9 mouse cellular contexts compared by ENCODE assay signal in the genomic region with DNA sequence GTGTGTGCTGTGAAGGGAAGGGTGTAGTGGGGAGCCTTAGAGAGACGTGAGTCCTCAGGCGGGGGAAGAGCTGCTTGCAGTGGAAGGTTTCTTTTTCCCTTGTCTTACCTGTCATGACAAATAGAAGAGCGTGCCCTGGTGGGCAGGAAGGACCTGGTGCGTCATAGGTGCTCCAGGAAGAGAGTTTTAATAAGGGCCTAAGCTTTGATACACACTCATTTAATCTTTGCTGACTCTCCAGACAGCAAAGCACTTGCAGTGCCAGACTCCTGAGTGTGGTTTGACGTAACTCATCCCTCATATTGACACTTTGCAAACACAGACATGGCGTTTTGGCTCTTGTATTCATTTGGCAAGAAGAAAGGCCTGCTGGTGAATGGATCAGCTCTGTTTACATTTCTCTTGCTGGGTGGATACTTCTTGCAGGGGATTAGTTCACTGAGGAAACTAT. TPM values are rescaled to one million over a fixed set of nuclear protein-coding genes. Genes with fewer than 3 reads are reported as not detected.
DNase-seq lines count a peak whose midpoint lies in the region; ATAC-seq and TF ChIP-seq lines count a peak whose summit lies in the region.
"Had no signal": no experiment of that assay in that cellular context is flagged by ENCODE, and none has a peak within 500 bp of the region (broad histone marks: within the 10 kb centered on the region; RNA-seq: fewer than 3 reads in every experiment).

No protein-coding gene starts in this region.

- no peak for TF ChIP-seq CTCF in liver, postnatal 0 days (IDR thresholded peaks at IDR 0.05; ENCODE audit: low read depth)

- peak; percentile 79 for ATAC-seq in liver, postnatal 0 days

- no peak overlapping the region for H3K4me3 ChIP-seq in liver, postnatal 0 days (ENCODE audit: low read depth, low read length)
- H3K4me3 ChIP-seq: hindbrain, embryonic 15.5 days had no signal

- peak overlapping the region; percentile 74 for H3K27ac ChIP-seq in liver, postnatal 0 days (ENCODE audit: low read depth)
- H3K27ac ChIP-seq: hindbrain, embryonic 15.5 days had no signal

- 62% methylated on average over 6 of the region's 6 CpGs for WGBS in liver, postnatal 0 days (ENCODE audit: insufficient replicate concordance)

- peak overlapping the region; percentile 52 for H3K4me2 ChIP-seq in liver, postnatal 0 days (ENCODE audit: low read depth, low read length)
- H3K4me2 ChIP-seq: hindbrain, embryonic 15.5 days had no signal

- H3K4me1 ChIP-seq in liver, postnatal 0 days (ENCODE audit: insufficient read depth), result peaks cover 29% of the 10 kb centered on the region

- peaks cover 20% of the 10 kb centered on the region for H3K36me3 ChIP-seq in liver, postnatal 0 days (replicated peaks; ENCODE audit: insufficient read depth, low read length)

- no peaks in the 10 kb centered on the region for H3K9me3 ChIP-seq in liver, postnatal 0 days (ENCODE audit: low read length)
- H3K9me3 ChIP-seq: hindbrain, embryonic 15.5 days had no signal

- peak; percentile 18; the same call in 1 of the 2 replicates for TF ChIP-seq EP300 in liver, postnatal 0 days (IDR thresholded peaks at IDR 0.05; ENCODE audit: low read depth)

- intact Hi-C loops in gastrocnemius, postnatal 14 days (cut with DNase I; ENCODE audit: low total_unique reads), result no loop called here

- DNase-seq in embryo, embryonic 11 days, result peak; percentile 2
- no peak for DNase-seq in embryo, embryonic 9.5 days (ENCODE audit: extremely low spot score)
- peak; percentile 70 for DNase-seq in 3T3-L1 (ENCODE audit: low read depth, low spot score)
- DNase-seq in gonadal fat pad, adult 2 months (ENCODE audit: low read depth), result peak; percentile 89
- DNase-seq in liver, postnatal 0 days, result peak; percentile 31
- DNase-seq in thymus, postnatal 4 days, result no peak
- DNase-seq in gastrocnemius, postnatal 14 days, result no peak
- no peak for DNase-seq in ovary, postnatal 14 days (ENCODE audit: low spot score)

- H3K27me3 ChIP-seq in liver, postnatal 0 days (ENCODE audit: insufficient read depth, low read length), result no peaks in the 10 kb centered on the region
- H3K27me3 ChIP-seq: hindbrain, embryonic 15.5 days had no signal

- H3K9ac ChIP-seq in liver, postnatal 0 days (replicated peaks), result 0 out of 2 replicates have a peak overlapping the region, but pooled peaks have one; percentile 18
- H3K9ac ChIP-seq: hindbrain, embryonic 15.5 days had no signal

RNA-seq across cellular contexts. Expression of gene Ubr4, which starts 34.5 kb away (rescaled TPM):
- 156 and 159 TPM in 2 replicates for polyA plus RNA-seq in gonadal fat pad, adult 2 months (2012; rRNA removed)
- 24.6 and 24.7 TPM in 2 replicates for polyA plus RNA-seq in liver, postnatal 0 days (2015; fragmentation: Nextera tagmentation; extraction: Ambion mirVana)
- total RNA-seq in gastrocnemius, postnatal 14 days (2021), result 10 to 100 TPM; 71.7 to 73.6 TPM

RNA-seq across cellular contexts. Expression of gene Emc1, which starts 34.5 kb away (rescaled TPM):
- 35.2 and 42.2 TPM in 2 replicates for polyA plus RNA-seq in gonadal fat pad, adult 2 months (2012; rRNA removed)
- polyA plus RNA-seq in liver, postnatal 0 days (2015; fragmentation: Nextera tagmentation; extraction: Ambion mirVana), result 6.8 and 8.2 TPM in 2 replicates
- 10 to 100 TPM; 24.9 to 26.7 TPM for total RNA-seq in gastrocnemius, postnatal 14 days (2021)

RNA-seq across cellular contexts. Expression of gene Mrto4, which starts 34.5 kb away (rescaled TPM):
- polyA plus RNA-seq in gonadal fat pad, adult 2 months (2012; rRNA removed), result 19.6 and 19.9 TPM in 2 replicates
- 46.2 and 46.7 TPM in 2 replicates for polyA plus RNA-seq in liver, postnatal 0 days (2015; fragmentation: Nextera tagmentation; extraction: Ambion mirVana)
- total RNA-seq in gastrocnemius, postnatal 14 days (2021), result 10 to 100 TPM; 32.3 to 43.5 TPM

Comparison
In these comparisons a context has a peak if more than half of its experiments do, and no peak if none do; other contexts are left out.
1. DNase-seq: peak in embryo, embryonic 11 days (single experiment), 3T3-L1 (single experiment), gonadal fat pad, adult 2 months (single experiment) and liver, postnatal 0 days (single experiment); none in embryo, embryonic 9.5 days (single experiment), thymus, postnatal 4 days (single experiment), gastrocnemius, postnatal 14 days (single experiment) and ovary, postnatal 14 days (single experiment).